Mouse (Mus musculus): ENCODE measurements around the gene Carf.
"Not testable (repeated sequence)": the region's sequence is repeated elsewhere in the genome, so short reads cannot be mapped to it uniquely, and the experiment has no call there.

Gene Carf

GRCm38 (mm10) chr1:60098024-60098781, at the start of gene Carf, which contains the start of gene Wdr12:
Gene Carf, plus strand, starts transcription at chr1:60098247.
Gene Wdr12, minus strand, starts transcription at chr1:60098645.
- DNase-seq (ENCODE audit: low spot score in 2 of 2): peak; percentile 95 to 96

DNA sequence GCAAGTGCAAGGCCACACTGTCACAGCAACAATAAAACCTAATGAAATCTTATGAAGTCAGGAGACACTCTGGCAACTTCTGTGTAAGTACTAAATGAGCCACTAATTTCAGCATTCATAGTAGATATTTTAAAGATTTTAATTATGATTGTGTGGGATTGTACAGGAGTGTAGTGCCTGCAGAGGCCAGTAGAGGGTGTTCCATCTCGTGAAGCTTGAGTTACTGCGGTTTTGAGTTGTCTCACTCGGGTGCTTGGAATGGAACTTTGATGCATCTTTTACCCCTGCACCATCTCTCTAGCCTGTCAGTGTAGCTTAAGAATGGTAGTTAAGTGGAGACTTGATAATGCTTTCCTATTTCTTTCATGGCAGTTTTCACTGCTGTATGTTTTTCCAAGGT, 43.4 kb upstream of the Carf start:
- no peak for DNase-seq (ENCODE audit: low spot score in 2 of 2)

GRCm38 (mm10) chr1:60056310-60056709, 41.7 kb upstream of the Carf start:
- DNase-seq (ENCODE audit: low spot score in 2 of 2): no peak

GRCm38 (mm10) chr1:60070725-60071124, 27.3 kb upstream of the Carf start:
- not testable (repeated sequence) for DNase-seq (ENCODE audit: low spot score in 2 of 2)

DNA sequence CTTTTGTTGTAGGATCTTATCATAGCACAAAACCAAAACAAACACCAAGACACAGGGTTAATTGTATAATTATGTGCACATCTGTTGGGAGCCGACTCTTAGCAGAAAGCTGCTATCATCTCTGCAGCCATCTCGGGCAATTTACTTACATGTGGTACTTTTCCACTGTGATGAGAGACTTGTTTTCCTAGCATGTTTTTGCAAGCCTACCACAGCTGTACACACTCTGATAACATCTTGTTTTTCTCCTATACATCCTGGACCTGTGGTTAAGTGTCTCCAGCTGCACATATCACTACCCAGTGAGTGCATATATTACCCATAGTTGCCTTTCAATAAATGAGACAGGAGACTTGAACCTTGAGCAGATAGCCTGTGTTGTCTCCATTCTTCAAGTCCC, 23.1 kb upstream of the Carf start:
- DNase-seq (ENCODE audit: low spot score in 2 of 2): no peak

GRCm38 (mm10) chr1:60075590-60075989, 22.5 kb upstream of the Carf start:
- no peak for DNase-seq (ENCODE audit: low spot score in 2 of 2)

- DNase-seq (ENCODE audit: low spot score in 2 of 2): no peak
Measured at GRCm38 (mm10) chr1:60076411-60076810, 21.6 kb upstream of the Carf start.

- DNase-seq (ENCODE audit: low spot score in 2 of 2): no peak
Measured at GRCm38 (mm10) chr1:60096572-60097276, 1.3 kb upstream of the Carf start.

DNA sequence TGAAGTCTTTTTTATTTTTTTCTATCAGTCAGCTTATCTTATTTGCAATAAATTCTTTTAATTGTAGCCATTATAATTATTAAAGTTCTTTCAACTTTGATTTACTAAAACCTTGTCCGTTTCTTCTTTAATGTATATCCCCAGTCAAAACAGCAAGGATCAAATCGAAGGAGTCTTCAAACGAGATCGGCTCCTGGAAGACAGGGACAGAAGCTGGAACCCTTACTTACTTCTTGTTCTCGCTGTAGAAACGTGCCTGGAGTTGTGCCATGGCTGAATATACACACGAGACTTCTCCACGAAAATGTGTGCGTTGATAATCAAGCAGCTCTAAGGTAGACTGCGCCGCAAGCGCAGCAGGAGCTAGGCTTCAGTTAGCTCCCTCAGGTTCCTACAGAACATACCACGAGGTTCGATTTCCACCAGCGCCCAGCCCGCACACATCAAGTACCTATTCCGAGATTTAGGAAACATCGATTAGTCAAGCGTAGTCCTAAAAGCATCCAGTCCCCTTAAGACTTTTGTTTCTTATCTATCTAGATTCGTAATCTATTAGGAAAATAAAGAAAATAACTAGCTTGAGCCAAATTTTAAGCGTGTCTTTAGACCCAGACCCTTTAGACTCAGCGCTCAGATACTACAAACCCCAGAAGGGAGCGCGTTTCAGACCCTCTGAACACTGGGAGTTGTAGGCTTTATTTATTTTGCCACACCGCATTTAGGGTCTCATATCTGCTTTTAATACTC, 597 bp upstream of the Carf start:
- DNase-seq (ENCODE audit: low spot score in 2 of 2): peak; percentile 57 to 70

DNA sequence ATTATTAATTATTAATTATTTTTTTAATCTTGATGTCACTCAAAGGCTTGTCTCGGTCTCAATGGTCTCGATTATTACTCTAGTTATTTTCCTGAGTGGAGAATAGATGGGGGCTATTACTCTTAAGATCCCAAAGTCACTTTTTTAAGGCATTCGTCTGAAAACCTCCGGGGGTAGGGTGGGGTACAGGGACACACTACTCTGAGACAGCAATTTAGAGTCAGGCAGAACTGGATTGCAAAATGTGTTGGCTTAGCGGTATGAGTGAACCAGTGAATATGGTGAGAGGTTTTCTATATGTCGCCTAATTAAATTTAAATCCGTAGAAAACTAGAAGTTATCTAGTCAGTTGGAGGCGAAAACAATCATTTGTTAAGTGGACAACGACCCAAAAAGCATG, 792 bp downstream of the Carf start:
- no peak for DNase-seq (ENCODE audit: low spot score in 2 of 2)

DNA sequence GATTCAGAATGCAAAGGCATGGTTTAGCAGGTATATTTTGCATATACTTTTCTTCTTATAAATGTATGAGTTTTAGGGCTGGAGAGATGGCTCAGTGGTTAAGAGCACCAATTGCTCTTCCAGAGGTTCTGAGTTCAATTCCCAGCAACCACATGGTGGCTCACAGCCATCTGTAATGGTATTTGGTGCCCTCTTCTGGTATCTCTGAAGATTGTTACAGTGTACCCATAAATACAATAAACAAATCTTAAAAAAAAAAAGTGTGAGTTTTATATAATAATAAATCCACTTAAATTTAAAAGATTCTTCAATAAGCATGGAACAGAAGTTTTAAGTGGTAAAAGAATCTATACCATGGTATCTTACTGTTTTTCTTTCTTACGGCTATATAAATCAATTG, 6.5 kb downstream of the Carf start:
- DNase-seq (ENCODE audit: low spot score in 2 of 2): no peak

GRCm38 (mm10) chr1:60117721-60118455, 19.8 kb downstream of the Carf start:
- DNase-seq (ENCODE audit: low spot score in 2 of 2): no peak

GRCm38 (mm10) chr1:60137346-60137745, 39.3 kb downstream of the Carf start:
- no peak for DNase-seq (ENCODE audit: low spot score in 2 of 2)

DNA sequence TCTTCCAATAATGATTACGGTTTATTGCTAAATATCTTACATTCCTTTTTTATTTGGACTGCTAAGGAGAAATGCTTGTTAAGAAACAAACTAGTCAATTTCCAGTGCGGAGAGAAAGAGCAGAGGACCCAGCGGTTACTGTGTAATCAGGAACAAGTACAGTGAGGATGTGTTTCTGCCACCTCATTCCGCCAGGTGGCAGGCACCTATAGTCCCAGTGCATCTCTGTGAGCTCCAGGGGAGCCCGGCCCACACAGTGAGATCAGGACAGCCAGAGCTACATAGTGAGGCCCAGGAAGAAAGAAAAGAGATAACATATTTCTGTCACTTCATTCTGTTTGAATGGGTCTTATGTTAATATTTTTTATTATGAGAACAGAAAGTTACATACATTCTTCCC, 54.7 kb downstream of the Carf start:
- DNase-seq (ENCODE audit: low spot score in 2 of 2): no peak

GRCm38 (mm10) chr1:60156651-60157050, 58.6 kb downstream of the Carf start:
- DNase-seq (ENCODE audit: low spot score in 2 of 2): no peak

- DNase-seq (ENCODE audit: low spot score in 2 of 2): peak; percentile 66 to 80
Measured at GRCm38 (mm10) chr1:60158411-60158810, 60.4 kb downstream of the Carf start.

- DNase-seq (ENCODE audit: low spot score in 2 of 2): no peak
Measured at GRCm38 (mm10) chr1:60163676-60164075, 65.6 kb downstream of the Carf start.

- DNase-seq (ENCODE audit: low spot score in 2 of 2): peak; percentile 66 to 77
Measured at GRCm38 (mm10) chr1:60169626-60170025, 71.6 kb downstream of the Carf start.

DNA sequence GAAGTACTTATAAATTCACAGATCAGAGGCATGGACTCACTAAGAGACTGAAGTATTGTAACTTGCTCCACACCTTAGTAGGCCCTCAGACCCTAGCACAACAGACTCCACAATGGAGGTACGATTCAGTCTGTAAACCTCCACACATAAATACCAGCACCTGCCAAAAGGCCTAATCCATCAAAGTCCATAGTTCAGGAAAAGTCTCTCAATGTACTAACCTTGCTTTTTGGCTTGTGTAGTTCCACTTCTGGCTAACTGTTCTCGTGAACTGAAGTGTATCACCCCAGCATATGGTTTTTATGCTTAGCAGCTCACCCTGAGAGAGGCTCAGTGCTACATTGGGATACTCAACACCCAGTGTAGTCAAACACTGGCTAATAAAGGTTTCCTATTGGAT, 72.2 kb downstream of the Carf start:
- no peak for DNase-seq (ENCODE audit: low spot score in 2 of 2)

DNA sequence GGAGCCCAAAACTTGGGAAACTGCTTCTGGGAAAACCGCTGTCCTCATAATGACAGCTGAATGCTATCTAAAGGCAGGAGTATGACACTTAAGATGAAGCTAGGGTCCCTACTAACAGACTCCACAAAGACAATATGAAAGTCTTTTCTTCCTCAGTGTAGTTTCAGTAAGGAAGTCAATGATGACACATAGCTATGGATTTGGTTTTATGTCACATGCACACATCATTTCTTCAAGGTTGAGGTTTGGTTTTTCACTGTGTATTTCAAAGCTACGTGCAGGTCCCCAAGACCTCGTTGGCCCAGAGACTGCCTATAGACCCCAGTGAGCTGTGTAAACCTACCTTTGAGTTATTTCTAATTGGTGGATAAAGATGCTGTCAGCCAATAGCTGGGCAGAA, 75.1 kb downstream of the Carf start:
- no peak for DNase-seq (ENCODE audit: low spot score in 2 of 2)

DNA sequence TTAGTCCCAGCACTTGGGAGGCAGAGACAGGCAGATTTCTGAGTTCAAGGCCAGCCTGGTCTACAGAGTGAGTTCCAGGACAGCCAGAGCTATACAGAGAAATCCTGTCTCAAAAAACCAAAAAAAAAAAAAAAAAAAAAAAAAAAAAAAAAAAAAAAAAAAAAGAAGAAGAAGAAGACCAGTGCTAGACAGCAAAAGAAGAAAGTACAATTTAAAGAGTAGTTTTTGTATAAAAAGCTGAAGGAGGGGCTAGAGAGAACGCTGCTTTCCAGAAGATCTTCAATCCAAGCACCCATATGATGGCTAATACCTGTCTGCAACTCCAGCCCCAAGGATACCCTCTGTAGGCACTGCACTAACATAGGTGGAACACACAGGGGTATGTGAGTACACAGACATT, 79.8 kb downstream of the Carf start:
- not testable (repeated sequence) for DNase-seq (ENCODE audit: low spot score in 2 of 2)

DNA sequence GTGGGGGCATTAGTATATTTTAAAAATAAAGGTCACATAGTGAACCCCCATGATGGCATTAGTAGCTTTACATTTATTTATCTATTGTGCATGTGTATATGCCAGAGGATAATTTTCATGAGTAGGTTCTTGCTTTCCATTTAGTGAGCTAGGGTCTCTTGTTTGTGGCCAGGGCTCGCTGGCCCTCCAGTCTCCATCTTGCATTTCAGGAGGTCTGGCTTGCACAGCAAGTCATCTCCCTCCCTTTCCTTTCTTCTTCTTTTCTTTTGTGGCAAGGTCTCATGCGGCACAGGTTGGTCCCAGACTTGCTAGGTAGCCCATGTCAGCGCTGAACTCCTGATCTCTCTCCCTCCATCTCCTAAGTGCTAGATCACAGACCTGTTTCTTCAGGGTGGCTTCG, 81.3 kb downstream of the Carf start:
- no peak for DNase-seq (ENCODE audit: low spot score in 2 of 2)
